Mouse (Mus musculus) megakaryocyte progenitor cell, adult 5-6 weeks (primary cell): Measurements from ENCODE around the gene Ddx51. TPM values are rescaled to one million over a fixed set of nuclear protein-coding genes. Genes with fewer than 3 reads are reported as not detected.

ENCODE experiments used
- ATAC-seq: replicated peaks from 2 replicates; pipeline ENCODE4 v1.8.0; 2016; ENCODE audit warnings: mild to moderate bottlenecking, moderate TSS enrichment, inconsistent platforms; ENCODE audit not compliant: poor library complexity
- total RNA-seq, 2 experiments: library from RNA; stranded (forward) in 1 of 2; stranded (reverse) in 1 of 2; fragments of 157-497, 149-512 nt in 1 of 2; fragments of 200-1000 nt in 1 of 2; gene quantifications; 2 replicates each; pipeline versions ENCODE4 v1.2.3 to v1.2.4; 2015 to 2017

Ddx51 gene
- total RNA-seq, 2 experiments from 2014 or later = 9.5 to 19.0 TPM

DNA sequence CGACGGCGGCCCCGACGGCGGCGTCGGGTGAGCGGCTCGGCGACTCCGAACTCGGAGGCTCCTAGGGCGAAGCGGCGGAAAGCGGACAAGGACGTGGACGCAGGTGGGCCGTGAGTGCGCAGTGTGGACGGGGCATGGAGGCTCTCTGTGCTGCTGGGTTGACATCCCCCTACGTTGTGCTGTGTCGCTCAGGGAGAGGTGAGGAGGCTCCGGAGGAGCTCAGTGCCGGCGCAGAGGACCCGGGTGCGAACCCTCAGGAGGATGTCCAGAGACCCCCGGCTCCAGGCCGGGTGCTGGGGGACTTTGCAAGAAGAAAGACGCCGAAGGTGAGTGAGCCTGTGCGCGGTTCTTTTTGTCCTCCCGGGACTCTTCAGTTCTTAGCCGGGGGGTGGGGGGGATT is 435 bp downstream of the Ddx51 start:
- ATAC-seq = peak; percentile 11

DNA sequence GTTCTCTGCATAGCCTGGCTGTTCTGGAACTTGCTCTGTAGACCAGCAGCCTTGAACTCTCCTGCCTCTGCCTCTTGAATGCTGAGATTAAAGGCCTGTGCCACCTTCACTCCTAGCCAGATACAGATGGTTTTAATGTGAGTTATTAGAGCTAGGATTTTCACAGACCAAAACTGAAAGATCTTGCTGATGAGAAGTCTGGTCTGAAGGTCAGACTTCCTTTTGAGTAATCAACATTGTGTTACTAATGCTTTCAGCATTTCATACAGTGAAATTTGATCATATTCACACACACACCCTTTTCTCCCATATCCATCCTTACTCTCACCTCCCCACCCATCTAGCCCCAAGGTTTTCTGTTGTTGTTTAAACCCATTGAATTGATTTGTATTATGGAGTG is 6.4 kb downstream of the Ddx51 start:
- no peak for ATAC-seq

DNA sequence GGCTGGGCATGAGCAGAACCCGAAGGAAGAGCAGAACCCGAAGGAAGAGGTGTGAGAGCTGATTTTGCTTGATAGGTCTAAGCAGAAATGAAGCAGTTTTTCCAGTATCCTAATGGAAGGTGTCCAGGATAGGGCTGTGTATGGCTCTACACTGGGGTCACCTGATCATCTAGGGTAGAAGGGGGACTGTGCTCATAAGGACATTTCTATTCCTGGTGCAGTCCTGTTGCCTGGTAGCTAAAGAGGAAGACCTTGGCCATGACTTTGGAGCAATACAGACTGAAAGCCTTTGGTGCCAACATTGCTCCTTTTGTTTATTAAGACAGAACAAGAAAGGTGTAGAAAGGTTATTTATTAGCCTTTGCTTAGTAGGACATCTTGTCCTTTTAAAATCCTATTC is 10.8 kb downstream of the Ddx51 start:
- ATAC-seq = no peak

DNA sequence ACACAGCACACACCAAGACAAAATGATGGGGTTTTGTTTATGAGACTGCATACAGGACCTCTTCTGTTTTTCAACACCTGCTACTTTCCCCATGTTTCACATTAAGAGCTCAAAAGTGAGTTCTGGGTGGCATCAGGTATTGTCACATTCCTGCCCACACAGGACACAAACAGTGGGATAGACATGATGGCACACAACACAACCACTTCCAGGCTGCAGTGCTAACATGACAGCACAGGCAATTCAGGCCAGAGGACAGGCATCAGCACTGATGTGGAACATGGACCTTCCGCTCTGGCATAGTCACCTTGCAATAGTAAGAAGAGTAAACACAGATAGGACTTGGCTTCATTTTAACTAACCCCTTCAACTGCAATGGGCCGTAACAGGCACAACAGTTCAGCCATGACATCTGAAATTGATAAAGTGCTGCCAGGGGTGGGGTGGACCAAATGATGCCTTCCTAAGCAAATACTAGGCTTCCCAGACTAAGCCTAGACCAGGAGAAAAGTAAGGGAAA is 11.6 kb downstream of the Ddx51 start:
- ATAC-seq = no peak

DNA sequence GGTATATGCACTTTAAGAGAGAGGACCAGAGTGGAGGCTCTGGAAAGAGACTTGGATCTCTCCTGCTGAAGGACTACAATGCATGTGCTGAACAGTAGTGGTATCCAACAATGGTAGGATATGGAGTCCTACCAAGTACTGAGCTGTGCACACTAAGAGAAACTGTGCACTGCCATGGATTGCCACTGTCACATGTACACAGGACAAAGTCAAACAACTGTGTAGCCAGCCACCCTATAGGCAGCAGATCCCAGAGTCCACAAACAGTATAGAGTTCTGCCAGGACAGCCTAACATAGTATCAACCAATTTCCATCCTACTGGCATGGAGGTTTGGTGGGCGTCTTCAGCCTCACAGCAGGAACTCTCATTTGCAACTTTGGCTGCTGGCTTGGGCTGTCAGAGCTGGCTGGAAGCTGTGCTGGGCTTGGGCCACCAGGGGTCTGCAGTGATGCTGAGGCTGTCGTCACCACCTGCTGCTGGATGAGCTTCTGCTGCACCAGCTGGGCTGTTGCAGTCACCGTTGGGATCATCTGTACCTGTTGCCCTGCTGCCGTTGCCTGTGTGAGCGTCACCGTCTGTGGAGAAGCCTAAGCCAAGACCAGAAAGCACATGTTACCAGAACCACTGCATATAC is 12.4 kb downstream of the Ddx51 start:
- ATAC-seq = no peak

DNA sequence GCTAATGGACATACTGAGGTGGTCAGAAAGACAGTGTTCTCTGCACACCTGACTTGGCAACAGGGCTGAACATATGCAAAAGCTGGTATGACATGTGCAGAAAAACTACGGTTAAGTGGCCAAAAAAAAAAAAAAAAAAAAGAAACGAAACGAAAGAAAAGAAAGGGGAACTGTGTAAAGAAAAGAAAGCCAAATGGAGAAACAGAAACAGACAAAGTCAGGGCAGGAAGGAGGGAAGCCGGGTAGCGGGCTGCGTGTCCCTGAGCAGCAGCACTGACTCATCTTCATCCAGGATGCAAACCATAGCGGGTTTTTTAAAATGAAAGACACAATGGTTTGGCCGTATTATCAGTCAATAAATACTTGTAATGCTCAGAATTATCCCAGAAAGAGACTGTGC is 28.8 kb downstream of the Ddx51 start:
- ATAC-seq = peak; percentile 75

DNA sequence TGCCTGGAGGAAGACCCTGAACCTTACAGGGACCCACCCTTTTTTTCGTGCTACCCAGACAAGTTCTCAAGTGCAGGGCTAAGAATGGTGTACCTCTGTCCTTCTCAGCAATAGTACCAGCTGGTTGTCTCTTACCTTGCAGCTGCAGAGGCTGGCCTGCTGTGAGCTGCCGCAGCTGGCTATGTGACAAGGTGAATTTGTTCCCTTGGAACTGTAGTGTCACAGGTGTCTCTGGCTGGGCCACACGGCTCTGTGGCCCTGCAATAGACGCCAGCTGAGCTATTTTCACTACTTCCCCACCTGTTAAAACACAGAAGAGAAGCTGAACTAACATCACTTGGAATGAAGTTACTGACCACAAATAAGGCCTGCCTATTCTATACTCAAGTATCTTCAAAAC is 45.4 kb downstream of the Ddx51 start:
- ATAC-seq = no peak

DNA sequence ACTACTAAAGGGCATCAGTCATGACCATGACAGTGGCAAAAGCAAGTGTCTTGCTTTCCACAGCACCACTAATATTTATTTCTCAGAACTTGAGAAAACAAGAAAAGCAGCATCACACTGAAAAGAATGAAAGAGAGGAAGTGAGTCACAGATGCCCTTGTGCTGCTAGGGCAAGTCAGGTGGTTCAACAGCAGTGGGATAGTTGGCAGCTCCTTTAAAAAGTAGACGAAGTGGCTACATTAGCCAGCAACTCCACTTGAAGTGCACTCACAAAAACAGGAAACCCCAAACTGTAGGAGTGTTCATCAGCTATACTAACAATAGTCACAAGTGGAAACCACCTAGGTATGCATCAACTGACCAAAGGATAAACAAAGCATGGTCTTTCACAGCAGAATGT is 50.8 kb downstream of the Ddx51 start:
- ATAC-seq = no peak

DNA sequence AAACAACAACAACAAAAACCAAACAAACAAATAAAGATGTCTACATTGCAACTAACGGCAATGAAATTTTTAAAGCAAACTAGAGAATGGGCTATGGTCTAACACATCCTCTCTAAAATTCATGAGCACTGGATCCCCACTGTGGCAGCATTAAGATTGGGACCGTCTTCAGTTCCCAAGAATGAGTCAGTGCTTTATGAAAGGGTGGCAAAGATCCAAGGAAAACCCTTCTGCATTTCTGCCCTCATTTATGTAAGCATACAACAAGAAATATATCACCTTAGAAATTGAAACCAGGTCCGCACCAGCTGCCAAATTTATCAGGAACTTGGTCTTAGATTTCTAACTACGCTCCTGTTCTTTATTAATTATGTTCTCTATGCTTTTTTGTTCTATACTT is 56.0 kb downstream of the Ddx51 start:
- ATAC-seq = no peak

Other genes starting within 250 kb of the Ddx51 start
- gene Fbrsl1, start 204.9 kb upstream of the Ddx51 start, total RNA-seq (2015) = 21.3 and 35.4 TPM in 2 replicates
- 9.3 and 12.2 TPM in 2 replicates for gene Fbrsl1, start 204.9 kb upstream of the Ddx51 start, total RNA-seq (2017)
- 0.39 TPM in 1 of 2 replicates, not detected in the other for gene Galnt9, start 109.1 kb upstream of the Ddx51 start, total RNA-seq (2015)
- 0.12 TPM in 1 of 2 replicates, not detected in the other for gene Galnt9, start 109.1 kb upstream of the Ddx51 start, total RNA-seq (2017)
- gene Noc4l, start within 50 bp of the Ddx51 start, total RNA-seq (2015) = 33.4 and 34.3 TPM in 2 replicates
- gene Noc4l, start within 50 bp of the Ddx51 start, total RNA-seq (2017) = 39.2 and 39.3 TPM in 2 replicates
- 94.1 and 115 TPM in 2 replicates for gene Ep400, start 117.3 kb downstream of the Ddx51 start, total RNA-seq (2015)
- 41.0 and 41.7 TPM in 2 replicates for gene Ep400, start 117.3 kb downstream of the Ddx51 start, total RNA-seq (2017)
- 20.1 and 22.3 TPM in 2 replicates for gene Pus1, start 127.2 kb downstream of the Ddx51 start, total RNA-seq (2015)
- gene Pus1, start 127.2 kb downstream of the Ddx51 start, total RNA-seq (2017) = 60.3 and 68.1 TPM in 2 replicates
- 13.7 and 16.4 TPM in 2 replicates for gene Ulk1, start 156.6 kb downstream of the Ddx51 start, total RNA-seq (2015)
- gene Ulk1, start 156.6 kb downstream of the Ddx51 start, total RNA-seq (2017) = 4.1 and 5.9 TPM in 2 replicates
- gene Hscb, start 186.3 kb downstream of the Ddx51 start, total RNA-seq (2015) = 53.7 and 69.4 TPM in 2 replicates
- gene Hscb, start 186.3 kb downstream of the Ddx51 start, total RNA-seq (2017) = 61.3 and 76.2 TPM in 2 replicates
- gene Chek2, start 186.5 kb downstream of the Ddx51 start, total RNA-seq (2015) = 29.8 and 30.4 TPM in 2 replicates
- gene Chek2, start 186.5 kb downstream of the Ddx51 start, total RNA-seq (2017) = 27.4 and 32.9 TPM in 2 replicates
- gene Ttc28, start 226.4 kb downstream of the Ddx51 start, total RNA-seq (2015) = 1.2 and 2.0 TPM in 2 replicates
- 0.50 and 1.9 TPM in 2 replicates for gene Ttc28, start 226.4 kb downstream of the Ddx51 start, total RNA-seq (2017)